Mouse (Mus musculus) forebrain, embryonic 11.5 days (tissue): Measurements from ENCODE around the gene Tfam. TPM values are rescaled to one million over a fixed set of nuclear protein-coding genes. Genes with fewer than 3 reads are reported as not detected.

Experiments used
- ATAC-seq: fragments of 200-750 bp; cut with Nextera tagmentation; replicated peaks from 2 replicates; pipeline ENCODE4 v1.8.0; 2017; ENCODE audit warnings: moderate TSS enrichment; ENCODE audit not compliant: low FRiP score
- DNase-seq: peaks from one replicate; pipeline ENCODE4 v3.0.0-alpha.2; 2017; ENCODE audit warnings: low spot score
- H3K27ac ChIP-seq: fragments of 300-500 bp; sonication (generic); 2 replicates; pipeline ENCODE4 v1.5.1; 2014; ENCODE audit warnings: low read depth, low read length
- H3K27me3 ChIP-seq: fragments of 300-500 bp; sonication (generic); 2 replicates; pipeline ENCODE4 v1.6.1; 2014; ENCODE audit warnings: mild to moderate bottlenecking, low read length, mixed read lengths; ENCODE audit not compliant: control insufficient read depth, insufficient read depth
- H3K36me3 ChIP-seq: fragments of 300-500 bp; sonication (generic); 2 replicates; pipeline ENCODE4 v1.6.1; 2014; ENCODE audit warnings: mild to moderate bottlenecking, low read length, moderate library complexity, mixed read lengths; ENCODE audit not compliant: control insufficient read depth, insufficient read depth
- H3K4me1 ChIP-seq: fragments of 300-500 bp; sonication (generic); replicated peaks from 2 replicates; pipeline ENCODE4 v1.6.1; 2014; ENCODE audit warnings: low read length, mixed read lengths; ENCODE audit not compliant: control insufficient read depth, insufficient read depth
- H3K4me2 ChIP-seq: fragments of 300-500 bp; sonication (generic); 2 replicates; pipeline ENCODE4 v1.6.1; 2014; ENCODE audit warnings: low read depth, mild to moderate bottlenecking, low read length, moderate library complexity, mixed read lengths; ENCODE audit not compliant: severe bottlenecking
- H3K4me3 ChIP-seq: fragments of 300-500 bp; sonication (generic); 2 replicates; pipeline ENCODE4 v1.5.1; 2014; ENCODE audit warnings: low read depth, low read length
- H3K9ac ChIP-seq: fragments of 300-500 bp; sonication (generic); 2 replicates; pipeline ENCODE4 v1.6.1; 2014; ENCODE audit warnings: low read length
- H3K9me3 ChIP-seq: fragments of 300-500 bp; sonication (generic); 2 replicates; pipeline ENCODE4 v1.6.1; 2016; ENCODE audit warnings: low read length, mixed read lengths; ENCODE audit not compliant: control insufficient read depth
- WGBS: fragments of 180-500 bp; shearing (Covaris S2); extraction: QIAGEN DNeasy Blood & Tissue Kit; methylation state at CpG from one replicate; pipeline ENCODE4 v1.1.7; 2014; 5-methylcytosine and 5-hydroxymethylcytosine counted together
- polyA plus RNA-seq: library from polyadenylated mRNA; unstranded; fragments of >200 nt; fragmentation: Nextera tagmentation; extraction: Ambion mirVana; gene quantifications from 2 replicates; pipeline ENCODE4 v1.2.1, GENCODE M21; 2014

Gene Tfam
- polyA plus RNA-seq, 1 experiment from 2014 or later, result 99.4 TPM

DNA sequence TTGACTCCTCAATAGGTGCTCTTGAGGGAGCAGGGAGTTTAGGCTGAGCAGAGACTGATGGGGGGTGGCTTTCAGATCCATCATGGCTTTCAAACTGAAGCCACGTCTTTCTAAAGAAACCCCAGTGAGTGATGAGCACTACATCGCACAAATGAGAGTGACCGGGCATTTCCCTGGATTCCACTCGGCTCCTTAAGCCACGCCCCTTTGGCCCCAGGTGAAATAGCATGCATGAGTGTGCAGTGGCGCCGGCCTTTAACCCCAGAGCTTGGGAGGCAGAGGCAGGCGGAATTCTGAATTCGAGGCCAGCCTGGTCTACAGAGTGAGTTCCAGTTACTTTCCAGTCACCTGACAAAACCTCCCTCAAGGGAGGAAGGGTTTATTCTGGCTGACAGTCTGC is 22.1 kb downstream of the Tfam start:
- ATAC-seq (no peak), DNase-seq (no peak)
- Histone ChIP-seq H3K4me2 (no peak overlapping the region), H3K9me3 (no peaks in the 10 kb centered on the region), H3K27me3 (no peaks in the 10 kb centered on the region), H3K9ac (no peak overlapping the region), H3K4me3 (no peak overlapping the region), H3K36me3 (no peaks in the 10 kb centered on the region), H3K27ac (no peak overlapping the region), H3K4me1 (no peaks in the 10 kb centered on the region)
- 81% methylated on average over 9 of the region's 9 CpGs for WGBS

DNA sequence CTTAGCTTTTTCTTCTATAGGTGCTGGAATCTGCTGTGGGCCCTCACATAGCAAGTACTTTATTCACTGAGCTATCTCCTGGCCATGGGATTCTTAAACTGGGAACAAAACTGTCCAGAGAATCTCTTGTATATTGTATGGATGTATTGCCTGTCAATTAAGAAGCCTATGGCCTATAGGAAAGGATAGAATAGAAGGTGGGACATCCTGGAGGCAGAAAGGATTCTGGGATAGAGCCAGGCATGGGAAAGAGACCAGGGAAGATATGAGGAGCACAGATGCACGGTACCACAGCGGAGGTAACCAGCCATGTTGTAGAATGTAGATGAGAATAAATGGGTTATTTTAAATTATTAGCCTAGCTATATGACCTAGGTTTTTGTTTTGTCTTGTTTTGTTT is 36.6 kb downstream of the Tfam start:
- WGBS, result 98% methylated on average over 2 of the region's 2 CpGs
- H3K27me3 ChIP-seq, result no peaks in the 10 kb centered on the region
- H3K27ac ChIP-seq, result no peak overlapping the region
- no peaks in the 10 kb centered on the region for H3K36me3 ChIP-seq
- H3K4me1 ChIP-seq, result no peaks in the 10 kb centered on the region
- DNase-seq (no peak), ATAC-seq (no peak)
- H3K4me2 ChIP-seq, result no peak overlapping the region
- H3K9ac ChIP-seq, result no peak overlapping the region
- H3K9me3 ChIP-seq, result no peaks in the 10 kb centered on the region
- H3K4me3 ChIP-seq, result no peak overlapping the region

DNA sequence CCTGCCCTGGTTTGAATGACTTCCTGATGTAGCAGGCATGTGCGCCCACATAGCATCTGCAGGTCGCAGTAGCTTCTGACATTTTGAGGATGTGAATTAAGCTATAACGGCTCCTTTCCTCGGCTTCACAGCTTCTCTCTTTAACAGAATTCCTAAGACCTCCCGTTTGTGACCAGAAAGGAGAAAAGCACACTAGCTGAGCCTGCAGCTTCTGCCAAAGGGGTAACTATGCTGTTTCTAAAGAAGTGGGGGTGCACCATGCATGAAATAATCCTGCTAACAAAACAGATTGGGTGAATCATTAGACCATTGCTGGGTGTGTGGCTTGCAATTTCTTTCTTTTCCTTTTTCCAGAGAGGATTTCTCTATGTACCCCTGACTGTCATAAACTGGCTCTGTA is 37.1 kb downstream of the Tfam start:
- no peak for DNase-seq
- 75% methylated on average over 5 of the region's 5 CpGs for WGBS
- H3K9ac ChIP-seq, result no peak overlapping the region
- H3K9me3 ChIP-seq, result no peaks in the 10 kb centered on the region
- H3K4me3 ChIP-seq, result no peak overlapping the region
- H3K36me3 ChIP-seq, result no peaks in the 10 kb centered on the region
- H3K4me2 ChIP-seq, result no peak overlapping the region
- no peak for ATAC-seq
- H3K27me3 ChIP-seq, result no peaks in the 10 kb centered on the region
- no peak overlapping the region for H3K27ac ChIP-seq
- H3K4me1 ChIP-seq, result no peaks in the 10 kb centered on the region

DNA sequence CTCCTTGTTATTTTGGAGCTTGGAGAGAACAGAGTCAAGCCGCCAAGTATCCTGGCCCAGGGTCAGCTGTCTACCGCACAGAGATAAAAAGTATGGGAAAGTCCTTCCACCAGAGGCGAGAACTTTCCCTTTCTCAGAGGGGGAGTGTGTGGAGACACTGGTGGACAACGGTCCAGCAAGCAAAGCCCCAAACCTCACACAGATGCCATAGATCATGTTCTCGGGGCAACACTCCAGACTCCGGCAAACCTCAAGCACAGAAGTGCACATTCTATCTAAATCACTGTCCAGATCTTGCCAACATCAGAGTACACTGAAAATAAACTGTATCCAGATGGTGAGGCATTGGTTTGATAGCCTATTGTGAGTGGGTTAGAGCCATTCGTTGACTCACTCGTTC is 39.4 kb downstream of the Tfam start:
- H3K4me1 ChIP-seq, result no peaks in the 10 kb centered on the region
- no peaks in the 10 kb centered on the region for H3K36me3 ChIP-seq
- no peak overlapping the region for H3K27ac ChIP-seq
- WGBS, result 95% methylated on average over 8 of the region's 8 CpGs
- no peak overlapping the region for H3K9ac ChIP-seq
- ATAC-seq (no peak), DNase-seq (no peak)
- no peak overlapping the region for H3K4me3 ChIP-seq
- no peaks in the 10 kb centered on the region for H3K9me3 ChIP-seq
- no peak overlapping the region for H3K4me2 ChIP-seq
- H3K27me3 ChIP-seq, result no peaks in the 10 kb centered on the region

DNA sequence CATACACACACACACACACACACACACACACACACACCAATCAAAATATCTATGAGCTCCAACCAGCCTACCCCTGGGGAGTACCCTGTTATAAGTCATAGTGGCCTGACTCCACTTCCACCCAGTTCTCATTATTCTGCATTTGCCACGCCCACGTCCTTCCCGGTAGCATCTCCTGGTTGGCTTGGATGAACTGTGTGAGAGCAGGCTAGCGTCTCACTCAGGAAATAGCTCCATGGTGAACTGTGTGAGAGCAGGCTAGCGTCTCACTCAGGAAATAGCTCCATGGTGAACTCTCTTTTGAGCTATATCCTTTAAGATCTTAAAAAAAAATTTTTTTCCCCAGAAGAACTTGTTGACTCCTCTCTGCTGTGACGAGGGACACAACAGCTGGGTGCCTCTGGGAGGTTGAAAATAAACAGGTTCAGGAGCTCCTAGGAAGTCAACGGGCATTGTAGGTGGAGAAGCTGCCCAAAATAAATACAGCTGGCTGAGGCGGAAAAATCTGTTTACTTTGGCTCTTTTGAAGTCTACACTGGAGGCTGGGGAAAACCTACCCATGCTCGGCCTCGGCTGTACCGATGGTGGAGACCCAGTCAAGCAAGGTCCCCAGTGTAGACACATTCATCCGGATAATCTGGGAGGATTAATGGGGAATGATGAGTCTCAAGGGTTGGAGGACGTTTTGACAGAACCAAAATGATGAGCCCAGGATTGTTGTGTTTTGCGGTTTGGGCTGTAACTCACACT is 40.9 kb downstream of the Tfam start:
- ATAC-seq (no peak), DNase-seq (no peak)
- Histone ChIP-seq H3K27me3 (no peaks in the 10 kb centered on the region), H3K36me3 (no peaks in the 10 kb centered on the region), H3K27ac (no peak overlapping the region), H3K9ac (no peak overlapping the region), H3K4me3 (no peak overlapping the region), H3K4me2 (no peak overlapping the region), H3K9me3 (no peaks in the 10 kb centered on the region), H3K4me1 (no peaks in the 10 kb centered on the region)
- 86% methylated on average over 14 of the region's 14 CpGs for WGBS

DNA sequence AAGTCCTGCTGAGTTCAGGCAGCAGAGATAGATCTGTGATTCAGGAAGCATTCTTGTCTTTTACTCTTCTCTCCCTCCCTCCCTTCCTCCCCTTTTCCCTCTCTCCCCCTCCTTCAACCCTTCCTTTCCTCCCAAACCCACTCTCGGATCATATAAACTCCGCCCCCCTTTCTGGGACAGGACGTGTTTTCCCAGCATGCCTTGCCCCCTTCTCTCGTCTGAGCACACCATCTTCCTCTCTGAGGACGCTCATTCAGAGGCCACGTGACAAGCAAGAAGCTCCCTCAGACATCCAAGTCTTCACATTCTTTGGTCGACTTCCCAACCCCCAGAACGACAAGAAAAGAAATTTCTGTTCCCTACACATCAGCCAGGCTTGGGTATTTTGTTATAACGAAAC is 42.6 kb downstream of the Tfam start:
- no peak overlapping the region for H3K4me2 ChIP-seq
- H3K9ac ChIP-seq, result no peak overlapping the region
- no peaks in the 10 kb centered on the region for H3K36me3 ChIP-seq
- no peaks in the 10 kb centered on the region for H3K27me3 ChIP-seq
- H3K9me3 ChIP-seq, result no peaks in the 10 kb centered on the region
- no peaks in the 10 kb centered on the region for H3K4me1 ChIP-seq
- no peak overlapping the region for H3K27ac ChIP-seq
- ATAC-seq (no peak), DNase-seq (no peak)
- WGBS, result 52% methylated on average over 9 of the region's 9 CpGs
- H3K4me3 ChIP-seq, result no peak overlapping the region

DNA sequence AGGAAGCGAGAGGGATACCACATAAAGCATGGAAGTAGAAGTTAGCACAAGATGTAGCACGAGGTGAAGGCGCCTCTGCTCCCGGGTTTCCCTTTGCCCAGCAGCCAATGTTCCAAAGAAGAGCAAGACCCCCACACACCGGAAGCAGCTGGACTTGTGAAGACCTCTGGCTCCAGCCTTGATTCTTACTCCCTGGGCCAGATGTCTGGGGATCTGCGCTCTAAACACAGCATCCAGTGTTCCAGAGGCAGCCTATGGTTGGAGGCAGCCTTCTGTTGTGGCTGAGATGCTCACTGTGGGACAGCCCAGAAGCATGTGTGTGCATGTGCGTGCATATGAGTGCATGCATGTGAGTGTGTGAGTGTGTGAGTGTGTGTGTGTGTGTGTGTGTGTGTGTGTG is 43.4 kb downstream of the Tfam start:
- Histone ChIP-seq H3K4me1 (no peaks in the 10 kb centered on the region), H3K9me3 (no peaks in the 10 kb centered on the region), H3K4me3 (no peak overlapping the region), H3K4me2 (no peak overlapping the region), H3K27ac (no peak overlapping the region), H3K27me3 (no peaks in the 10 kb centered on the region), H3K9ac (no peak overlapping the region), H3K36me3 (no peaks in the 10 kb centered on the region)
- ATAC-seq (no peak), DNase-seq (no peak)
- 88% methylated on average over 7 of the region's 7 CpGs for WGBS

DNA sequence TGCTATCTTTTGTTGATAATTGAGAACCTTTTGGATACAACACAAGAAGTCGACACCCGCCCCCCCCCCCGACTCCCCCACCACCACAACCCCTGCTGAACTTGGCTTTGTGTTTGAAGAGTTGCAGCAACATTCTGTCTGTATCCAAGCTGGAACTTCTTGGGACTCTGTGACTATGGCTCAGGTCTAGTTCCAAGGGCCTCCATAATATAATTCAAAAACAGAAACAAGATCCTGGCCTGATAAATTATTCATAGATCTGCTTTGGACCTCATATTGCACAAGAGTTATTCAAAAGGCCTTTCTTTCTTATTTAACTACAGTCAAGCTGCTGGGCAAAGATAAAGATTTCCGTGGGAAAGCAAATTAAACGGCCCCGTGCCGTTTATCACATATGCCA is 44.8 kb downstream of the Tfam start:
- H3K9me3 ChIP-seq, result no peaks in the 10 kb centered on the region
- no peak overlapping the region for H3K9ac ChIP-seq
- DNase-seq, result no peak
- ATAC-seq, result no peak
- H3K4me1 ChIP-seq, result no peaks in the 10 kb centered on the region
- 80% methylated on average over 7 of the region's 7 CpGs for WGBS
- no peak overlapping the region for H3K27ac ChIP-seq
- H3K4me2 ChIP-seq, result no peak overlapping the region
- no peak overlapping the region for H3K4me3 ChIP-seq
- no peaks in the 10 kb centered on the region for H3K27me3 ChIP-seq
- H3K36me3 ChIP-seq, result no peaks in the 10 kb centered on the region

DNA sequence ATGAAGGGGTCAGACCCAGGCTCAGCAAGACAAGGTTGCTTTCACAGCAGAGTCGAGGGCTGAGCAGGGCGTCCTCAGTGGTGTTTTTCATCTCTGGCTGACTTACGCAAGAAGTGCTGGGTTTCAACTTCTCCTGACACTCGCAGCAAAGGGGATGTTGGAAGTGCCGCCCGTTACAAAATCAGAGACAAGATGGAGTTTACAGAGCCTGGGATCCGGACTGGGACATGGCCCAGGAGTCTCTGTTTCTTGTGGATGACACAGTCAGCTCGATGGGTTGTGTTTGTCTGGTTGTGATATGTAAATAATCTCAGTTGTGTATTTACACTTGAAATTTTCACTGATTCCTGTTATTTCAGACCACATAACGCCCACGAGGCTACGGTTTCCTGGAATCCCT is 45.2 kb downstream of the Tfam start:
- Histone ChIP-seq H3K4me2 (no peak overlapping the region), H3K27ac (no peak overlapping the region), H3K4me1 (no peaks in the 10 kb centered on the region), H3K9ac (no peak overlapping the region), H3K4me3 (no peak overlapping the region), H3K9me3 (no peaks in the 10 kb centered on the region), H3K36me3 (no peaks in the 10 kb centered on the region), H3K27me3 (no peaks in the 10 kb centered on the region)
- 87% methylated on average over 11 of the region's 11 CpGs for whole genome bisulfite sequencing
- no peak for DNase-seq
- no peak for ATAC-seq
